Mouse (Mus musculus) C2C12 (cell line): ENCODE results near the gene Wwox.

Experiments
- CEBPB ChIP-seq: IDR thresholded peaks from one replicate; pipeline ENCODE4 v1.6.1; 2011; ENCODE audit warnings: low read depth, mild to moderate bottlenecking, control low read depth, moderate library complexity
- CTCF ChIP-seq: IDR thresholded peaks from one replicate; pipeline ENCODE4 v1.5.1; 2011; ENCODE audit not compliant: control insufficient read depth, insufficient read depth, insufficient read length
- FOSL1 ChIP-seq: IDR thresholded peaks from one replicate; pipeline ENCODE4 v1.8.0; 2011; ENCODE audit warnings: mild to moderate bottlenecking, low read length; ENCODE audit not compliant: poor library complexity, insufficient read depth, severe bottlenecking
- MAX ChIP-seq: IDR thresholded peaks from one replicate; pipeline ENCODE4 v1.6.1; 2011; ENCODE audit warnings: mild to moderate bottlenecking, control low read depth
- MYOD1 ChIP-seq: IDR thresholded peaks from one replicate; pipeline ENCODE4 v1.6.1; 2011; ENCODE audit warnings: low read depth; ENCODE audit not compliant: control insufficient read depth, insufficient read length
- MYOG ChIP-seq: IDR thresholded peaks from one replicate; pipeline ENCODE4 v1.6.1; 2011; ENCODE audit not compliant: control insufficient read depth, insufficient read length; ENCODE audit errors: extremely low read depth
- USF1 ChIP-seq: IDR thresholded peaks from one replicate; pipeline ENCODE4 v1.6.1; 2011; ENCODE audit warnings: low read depth, mild to moderate bottlenecking, control low read depth, moderate library complexity

DNA sequence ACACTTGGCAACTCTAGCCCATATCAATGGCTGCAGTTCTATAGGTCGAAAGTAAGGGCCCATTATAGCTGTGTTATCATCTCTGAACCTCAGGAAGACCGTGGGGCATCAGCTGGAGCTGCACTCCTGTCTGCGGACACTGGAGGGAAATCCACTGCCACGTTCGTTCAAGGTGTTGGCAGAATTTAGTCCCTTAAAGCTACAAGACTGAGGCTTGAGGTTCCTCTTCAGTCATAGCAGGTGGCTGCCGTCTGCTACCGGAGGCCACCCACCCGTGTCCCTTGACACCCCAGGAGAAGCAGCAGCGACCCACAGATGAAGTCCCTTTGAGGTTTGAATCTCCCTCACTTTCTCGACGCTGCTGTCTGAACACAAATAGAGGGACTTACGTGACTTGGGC, 376.9 kb downstream of the Wwox start:
- TF ChIP-seq CTCF (no peak), MYOG (no peak), FOSL1 (no peak), MYOD1 (no peak), USF1 (no peak), MAX (no peak), CEBPB (no peak)
